9 mouse cellular contexts compared by ENCODE assay signal in the genomic region with DNA sequence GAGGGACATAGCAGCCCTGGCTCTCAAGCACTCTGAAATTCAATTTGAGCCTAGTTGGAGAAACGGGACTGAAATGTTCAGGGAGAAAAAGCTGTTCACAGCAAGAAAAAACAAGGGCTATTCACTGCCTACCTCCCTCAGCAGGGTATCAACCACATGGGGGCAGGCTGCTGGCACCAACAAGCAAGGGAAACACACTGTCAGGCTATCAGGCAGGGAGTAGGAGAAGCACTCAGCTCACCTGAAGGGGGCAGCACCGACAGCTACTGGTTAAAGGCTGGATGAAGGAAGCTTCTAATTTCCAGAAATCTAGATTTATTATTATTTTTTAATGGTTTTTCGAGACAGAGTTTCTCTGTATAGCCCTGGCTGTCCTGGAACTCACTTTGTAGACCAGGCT.
DNase-seq lines count a peak whose midpoint lies in the region; ATAC-seq and TF ChIP-seq lines count a peak whose summit lies in the region.
"Had no signal": no experiment of that assay in that cellular context is flagged by ENCODE, and none has a peak within 500 bp of the region (broad histone marks: within the 10 kb centered on the region; RNA-seq: fewer than 3 reads in every experiment).

No protein-coding gene starts in this region.

- H3K4me2 ChIP-seq in intestine, postnatal 0 days (replicated peaks; ENCODE audit: low read depth): no peak overlapping the region
- H3K4me2 ChIP-seq in intestine, embryonic 16.5 days (ENCODE audit: low read depth, low read length): no peak overlapping the region
- H3K4me2 ChIP-seq in CH12.LX (ENCODE audit: insufficient read depth, low read depth, poor library complexity, severe bottlenecking): no peak overlapping the region
- no peak overlapping the region for H3K4me2 ChIP-seq in neural tube, embryonic 15.5 days
- H3K4me2 ChIP-seq: neural tube, embryonic 13.5 days had no signal

- H3K27ac ChIP-seq in intestine, postnatal 0 days (ENCODE audit: low read depth, low read length): no peak overlapping the region
- H3K27ac ChIP-seq in intestine, embryonic 16.5 days (ENCODE audit: low read length): no peak overlapping the region
- no peak overlapping the region for H3K27ac ChIP-seq in CH12.LX (ENCODE audit: insufficient read depth, low read depth)
- H3K27ac ChIP-seq in bone marrow, adult 2 months (ENCODE audit: control insufficient read depth, insufficient read depth, low read depth, low read length, poor library complexity): no peak overlapping the region
- H3K27ac ChIP-seq in gastrocnemius, adult 2 months: 0 out of 2 replicates have a peak overlapping the region, but pooled peaks have one; percentile 38
- no peak overlapping the region for H3K27ac ChIP-seq in neural tube, embryonic 15.5 days (replicated peaks)
- H3K27ac ChIP-seq: neural tube, embryonic 13.5 days had no signal

- 61% methylated on average over 3 of the region's 3 CpGs for WGBS in intestine, postnatal 0 days
- WGBS in intestine, embryonic 16.5 days: 52% methylated on average over 3 of the region's 3 CpGs
- WGBS in bone marrow, adult 2 months: 44% methylated on average over 3 of the region's 3 CpGs
- WGBS in lung, adult 2 months: 43% methylated on average over 3 of the region's 3 CpGs
- WGBS in neural tube, embryonic 15.5 days: 53% methylated on average over 3 of the region's 3 CpGs

- dilution Hi-C loops in CH12.LX (cut with MboI; ENCODE audit: extremely low pct_ligation_motif_present, extremely low pct_unique_long_range_greater_than_20kb, low sequenced_read_pairs): no loop called here

- TF ChIP-seq POLR2A in CH12.LX (IDR thresholded peaks at IDR 0.05; ENCODE audit: low read depth, low read length): no peak
- no peak for TF ChIP-seq POLR2A in bone marrow, adult 2 months (IDR thresholded peaks at IDR 0.05; ENCODE audit: borderline replicate concordance, control insufficient read depth, low read depth, low read length)
- TF ChIP-seq POLR2A in lung, adult 2 months (IDR thresholded peaks at IDR 0.05; ENCODE audit: borderline replicate concordance, extremely low read depth, low read depth, low read length): no peak

- no peak for TF ChIP-seq EP300 in CH12.LX (IDR thresholded peaks at IDR 0.05; ENCODE audit: low read length)

- TF ChIP-seq CTCF in intestine, postnatal 0 days (IDR thresholded peaks at IDR 0.05; ENCODE audit: low read depth): peak; percentile 78
- peak in 1 of 2 experiments; percentile 63; a peak in 2 of 4 replicates for TF ChIP-seq CTCF in CH12.LX (conservative IDR thresholded peaks at IDR 0.05 in 1 of 2, IDR thresholded peaks at IDR 0.05 in 1 of 2; ENCODE audit: low read depth in 2 of 2, low read length in 2 of 2)
- TF ChIP-seq CTCF in bone marrow, adult 2 months (IDR thresholded peaks at IDR 0.05; ENCODE audit: control insufficient read depth, insufficient read depth, low read length): peak; percentile 74
- peak; percentile 77 for TF ChIP-seq CTCF in gastrocnemius, adult 2 months (IDR thresholded peaks at IDR 0.05)
- peak; percentile 79 for TF ChIP-seq CTCF in lung, adult 2 months (IDR thresholded peaks at IDR 0.05; ENCODE audit: insufficient read depth, low read length)

- no peaks in the 10 kb centered on the region for H3K4me1 ChIP-seq in intestine, postnatal 0 days (replicated peaks; ENCODE audit: control insufficient read depth, insufficient read depth, low read length)
- no peaks in the 10 kb centered on the region for H3K4me1 ChIP-seq in intestine, embryonic 16.5 days (ENCODE audit: control insufficient read depth, insufficient read depth, low read length)
- H3K4me1 ChIP-seq in CH12.LX (ENCODE audit: control insufficient read depth in 1 of 2, insufficient read depth in 2 of 2): no peaks in the 10 kb centered on the region
- no peaks in the 10 kb centered on the region for H3K4me1 ChIP-seq in bone marrow, adult 2 months (ENCODE audit: control insufficient read depth, insufficient read depth, low read length)
- no peaks in the 10 kb centered on the region for H3K4me1 ChIP-seq in lung, adult 2 months (ENCODE audit: control insufficient read depth, insufficient read depth, low read length)
- no peaks in the 10 kb centered on the region for H3K4me1 ChIP-seq in neural tube, embryonic 15.5 days
- H3K4me1 ChIP-seq: neural tube, embryonic 13.5 days had no signal

- H3K9me3 ChIP-seq in intestine, postnatal 0 days (ENCODE audit: control insufficient read depth): no peaks in the 10 kb centered on the region
- no peaks in the 10 kb centered on the region for H3K9me3 ChIP-seq in intestine, embryonic 16.5 days (ENCODE audit: control insufficient read depth, low read length)
- H3K9me3 ChIP-seq in CH12.LX (replicated peaks; ENCODE audit: low read length): peaks cover 2% of the 10 kb centered on the region
- no peaks in the 10 kb centered on the region for H3K9me3 ChIP-seq in neural tube, embryonic 15.5 days (replicated peaks)
- H3K9me3 ChIP-seq: neural tube, embryonic 13.5 days had no signal

- H3K9ac ChIP-seq in intestine, postnatal 0 days (ENCODE audit: low read depth, low read length): no peak overlapping the region
- no peak overlapping the region for H3K9ac ChIP-seq in intestine, embryonic 16.5 days (ENCODE audit: low read depth, low read length)
- no peak overlapping the region for H3K9ac ChIP-seq in CH12.LX (ENCODE audit: insufficient read depth, low read depth)
- no peak overlapping the region for H3K9ac ChIP-seq in neural tube, embryonic 15.5 days (replicated peaks)
- H3K9ac ChIP-seq: neural tube, embryonic 13.5 days had no signal

- in situ Hi-C loops in CH12.LX (cut with MboI; ENCODE audit: low pct_ligation_motif_present, low pct_unique_long_range_greater_than_20kb, low sequenced_read_pairs): no loop called here

- peak; percentile 12; the same call in 1 of the 2 replicates for TF ChIP-seq RAD21 in CH12.LX (IDR thresholded peaks at IDR 0.05; ENCODE audit: low read depth, low read length)

- intact Hi-C loops in gastrocnemius, adult 2 months (cut with DNase I): no loop called here

- no peak for ATAC-seq in intestine, postnatal 0 days
- no peak for ATAC-seq in intestine, embryonic 16.5 days
- no peak for ATAC-seq in neural tube, embryonic 15.5 days (ENCODE audit: low FRiP score)

- H3K79me2 ChIP-seq in CH12.LX (replicated peaks; ENCODE audit: control insufficient read depth, extremely low read depth, insufficient read depth, poor library complexity, severe bottlenecking): no peaks in the 10 kb centered on the region

- no peaks in the 10 kb centered on the region for H3K27me3 ChIP-seq in intestine, postnatal 0 days (replicated peaks; ENCODE audit: control insufficient read depth, insufficient read depth, low read length)
- no peaks in the 10 kb centered on the region for H3K27me3 ChIP-seq in intestine, embryonic 16.5 days (replicated peaks; ENCODE audit: control insufficient read depth, insufficient read depth, low read length)
- H3K27me3 ChIP-seq in CH12.LX (replicated peaks): no peaks in the 10 kb centered on the region
- no peaks in the 10 kb centered on the region for H3K27me3 ChIP-seq in neural tube, embryonic 15.5 days (replicated peaks)
- H3K27me3 ChIP-seq: neural tube, embryonic 13.5 days had no signal

- no peak overlapping the region for H3K4me3 ChIP-seq in intestine, postnatal 0 days (ENCODE audit: low read depth, low read length)
- H3K4me3 ChIP-seq in intestine, embryonic 16.5 days (ENCODE audit: low read length): no peak overlapping the region
- H3K4me3 ChIP-seq in CH12.LX (replicated peaks in 1 of 3; ENCODE audit: low read depth in 2 of 3, low read length in 2 of 3, poor library complexity in 1 of 3): no peak overlapping the region
- H3K4me3 ChIP-seq in bone marrow, adult 2 months (replicated peaks; ENCODE audit: control insufficient read depth, low read depth, low read length): no peak overlapping the region
- no peak overlapping the region for H3K4me3 ChIP-seq in gastrocnemius, adult 2 months
- no peak overlapping the region for H3K4me3 ChIP-seq in lung, adult 2 months (replicated peaks; ENCODE audit: extremely low read depth, low read depth, low read length)
- no peak overlapping the region for H3K4me3 ChIP-seq in neural tube, embryonic 15.5 days (replicated peaks)
- H3K4me3 ChIP-seq: neural tube, embryonic 13.5 days had no signal

- peak; percentile 27 for DNase-seq in CH12.LX (ENCODE audit: extremely low read depth)
- DNase-seq in gastrocnemius, adult 2 months: peak; percentile 75
- peak; percentile 45 for DNase-seq in lung, adult 2 months
- peak; percentile 31 for DNase-seq in thymus, postnatal 4 days

- H3K36me3 ChIP-seq in intestine, postnatal 0 days (ENCODE audit: control insufficient read depth, insufficient read depth): no peaks in the 10 kb centered on the region
- H3K36me3 ChIP-seq in intestine, embryonic 16.5 days (ENCODE audit: control insufficient read depth, insufficient read depth, low read length): no peaks in the 10 kb centered on the region
- no peaks in the 10 kb centered on the region for H3K36me3 ChIP-seq in CH12.LX (replicated peaks in 1 of 2; ENCODE audit: control insufficient read depth in 1 of 2, insufficient read depth in 1 of 2, low read length in 1 of 2)
- no peaks in the 10 kb centered on the region for H3K36me3 ChIP-seq in neural tube, embryonic 15.5 days
- H3K36me3 ChIP-seq: neural tube, embryonic 13.5 days had no signal

TF ChIP-seq in CH12.LX, 34 proteins besides CTCF, POLR2A, EP300 and RAD21:
- TF ChIP-seq PAX5 (IDR thresholded peaks at IDR 0.05; ENCODE audit: low read length) (no peak), SMC3 (IDR thresholded peaks at IDR 0.05; ENCODE audit: low read depth, low read length) (peak; percentile 30; the same call in 1 of the 2 replicates)
